Mouse (Mus musculus) brain, adult 2 months (tissue): ENCODE measurements around the gene Il23r.
A peak's percentile ranks its signal among the peaks of the same experiment; 100 is the strongest.
"Not testable (repeated sequence)": the region's sequence is repeated elsewhere in the genome, so short reads cannot be mapped to it uniquely, and the experiment has no call there.

Source experiments
- DNase-seq: peaks from one replicate; pipeline ENCODE4 v3.0.0; 2011; ENCODE audit warnings: low read depth, low spot score

Il23r gene

GRCm38 (mm10) chr6:67491755-67492154 lies at the start of gene Il23r:
Gene Il23r (minus strand): TSS chr6:67491855.
- peak; percentile 12 for DNase-seq

- DNase-seq, result no peak
These were observed 44.1 kb upstream of the Il23r start, which contains the start of gene Tacstd2 for GRCm38 (mm10) chr6:67535777-67536054. Gene Tacstd2 (minus strand): TSS chr6:67535796.

- DNase-seq, result peak; percentile 14
These were observed 43.5 kb upstream of the Il23r start for GRCm38 (mm10) chr6:67535005-67535776.

GRCm38 (mm10) chr6:67534191-67535004 lies 42.7 kb upstream of the Il23r start:
- DNase-seq, result no peak

- DNase-seq, result peak; percentile 36
These were observed 41.2 kb upstream of the Il23r start for GRCm38 (mm10) chr6:67532665-67533440.

GRCm38 (mm10) chr6:67531822-67532162 lies 40.1 kb upstream of the Il23r start:
- no peak for DNase-seq

GRCm38 (mm10) chr6:67530992-67531821 lies 39.6 kb upstream of the Il23r start:
- DNase-seq, result peak; percentile 36

- no peak for DNase-seq
These were observed 34.7 kb upstream of the Il23r start for GRCm38 (mm10) chr6:67526356-67526755.

GRCm38 (mm10) chr6:67510752-67511151 lies 19.1 kb upstream of the Il23r start:
- DNase-seq, result peak; percentile 31

GRCm38 (mm10) chr6:67501938-67502337 lies 10.3 kb upstream of the Il23r start:
- not testable (repeated sequence) for DNase-seq

GRCm38 (mm10) chr6:67481012-67481411 lies 10.6 kb downstream of the Il23r start:
- no peak for DNase-seq

GRCm38 (mm10) chr6:67471242-67471641 lies 20.4 kb downstream of the Il23r start:
- DNase-seq, result no peak

GRCm38 (mm10) chr6:67459424-67459823 lies 32.2 kb downstream of the Il23r start:
- DNase-seq, result peak; percentile 7

GRCm38 (mm10) chr6:67451330-67451729 lies 40.3 kb downstream of the Il23r start:
- peak; percentile 36 for DNase-seq

- no peak for DNase-seq
These were observed 45.8 kb downstream of the Il23r start for GRCm38 (mm10) chr6:67445866-67446265.

- no peak for DNase-seq
These were observed 48.5 kb downstream of the Il23r start for GRCm38 (mm10) chr6:67443124-67443523.

GRCm38 (mm10) chr6:67437814-67438385 lies 53.8 kb downstream of the Il23r start:
- DNase-seq, result no peak

GRCm38 (mm10) chr6:67437028-67437427 lies 54.6 kb downstream of the Il23r start:
- no peak for DNase-seq

GRCm38 (mm10) chr6:67436295-67436694 lies 55.4 kb downstream of the Il23r start:
- no peak for DNase-seq

GRCm38 (mm10) chr6:67435711-67436110 lies 55.9 kb downstream of the Il23r start:
- DNase-seq, result no peak
